Mouse (Mus musculus): Measurements from ENCODE around the gene Atp10b. TPM values are rescaled to one million over a fixed set of nuclear protein-coding genes. Genes with fewer than 3 reads are reported as not detected.

Atp10b gene
- polyA plus RNA-seq, 3 experiments from 2014 or later, result 0.13 to 0.16 (median 0.13) TPM

- ATAC-seq, result no peak
Observed at GRCm38 (mm10) chr11:43200089-43200488, 50.4 kb downstream of the Atp10b start.

- ATAC-seq, result no peak
Observed at GRCm38 (mm10) chr11:43203580-43203979, 53.9 kb downstream of the Atp10b start.

- no peak for ATAC-seq
Observed at GRCm38 (mm10) chr11:43213134-43213533, 63.5 kb downstream of the Atp10b start.

DNA sequence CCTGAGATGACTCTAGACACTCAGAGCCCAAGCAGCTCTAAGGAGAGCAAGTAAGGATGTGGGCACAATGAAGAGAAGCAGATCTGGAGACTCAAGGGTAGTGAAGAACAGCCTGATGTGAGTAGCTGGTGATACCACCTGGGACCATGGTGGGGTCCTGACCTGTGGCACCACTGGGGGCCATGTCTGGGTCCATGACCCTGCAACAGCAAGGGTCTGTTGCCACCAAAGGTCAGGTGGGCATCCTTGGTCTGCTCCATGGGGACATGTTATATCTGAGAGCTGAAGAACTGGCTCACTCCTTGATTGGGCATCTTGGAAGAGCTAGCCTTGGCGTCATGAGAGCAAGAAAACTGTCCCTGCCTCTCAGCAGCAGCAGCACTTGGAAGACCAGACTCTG lies 64.1 kb downstream of the Atp10b start:
- no peak for ATAC-seq

DNA sequence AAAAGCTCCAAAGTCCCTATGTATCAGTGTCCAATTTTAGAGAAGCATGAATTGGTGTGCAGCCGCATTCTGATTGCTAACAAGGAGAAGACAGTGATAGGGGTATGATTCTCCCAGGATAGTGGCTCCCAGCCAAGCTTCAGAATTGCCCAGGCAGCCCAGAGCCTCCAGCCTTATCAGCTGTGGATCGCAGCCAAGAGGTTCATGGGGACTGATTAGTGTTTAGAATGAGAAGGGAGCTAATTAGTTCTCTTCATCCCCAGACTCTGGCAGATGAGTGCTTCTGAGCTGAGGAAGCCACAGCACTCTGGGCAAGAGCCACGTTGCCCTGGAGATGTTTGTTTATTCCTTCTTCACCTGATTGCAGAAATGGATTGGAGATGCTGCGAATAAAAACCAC lies 67.3 kb downstream of the Atp10b start:
- ATAC-seq, result no peak

- no peak for ATAC-seq
Observed at GRCm38 (mm10) chr11:43230231-43230630, 80.6 kb downstream of the Atp10b start.

GRCm38 (mm10) chr11:43232073-43232472 lies 82.4 kb downstream of the Atp10b start:
- no peak for ATAC-seq

DNA sequence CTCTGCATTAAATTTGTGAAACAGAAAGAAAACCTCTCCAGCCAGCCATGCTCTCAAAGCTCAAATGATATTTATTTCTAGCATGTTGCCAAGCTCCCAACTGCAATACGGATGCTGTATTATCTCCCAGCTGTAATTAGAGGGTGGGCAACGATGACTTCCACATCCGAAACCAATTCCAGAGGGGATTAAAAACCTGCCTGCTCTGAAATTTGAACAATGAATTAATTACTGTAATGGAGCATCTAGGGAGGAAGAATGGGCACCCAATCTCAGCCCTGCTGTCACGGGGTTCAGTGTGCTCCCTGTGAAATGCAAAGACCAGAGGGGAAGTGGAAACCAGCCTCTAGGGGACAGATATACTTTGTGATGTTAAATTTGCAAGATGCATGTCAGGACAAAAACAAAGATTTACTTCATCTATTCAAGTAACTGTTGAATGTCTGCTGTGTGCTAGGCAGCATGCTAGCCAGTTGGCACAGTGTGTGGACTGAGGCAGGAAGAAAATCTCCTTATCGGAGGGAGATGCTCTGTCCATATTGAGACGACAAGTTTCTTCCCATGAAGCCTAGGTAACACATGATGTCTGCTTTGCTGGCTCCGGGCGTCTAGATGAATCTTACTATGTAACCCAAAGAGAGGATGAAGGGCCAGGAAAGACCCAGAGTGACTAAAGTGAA lies 86.8 kb downstream of the Atp10b start:
- no peak for ATAC-seq

DNA sequence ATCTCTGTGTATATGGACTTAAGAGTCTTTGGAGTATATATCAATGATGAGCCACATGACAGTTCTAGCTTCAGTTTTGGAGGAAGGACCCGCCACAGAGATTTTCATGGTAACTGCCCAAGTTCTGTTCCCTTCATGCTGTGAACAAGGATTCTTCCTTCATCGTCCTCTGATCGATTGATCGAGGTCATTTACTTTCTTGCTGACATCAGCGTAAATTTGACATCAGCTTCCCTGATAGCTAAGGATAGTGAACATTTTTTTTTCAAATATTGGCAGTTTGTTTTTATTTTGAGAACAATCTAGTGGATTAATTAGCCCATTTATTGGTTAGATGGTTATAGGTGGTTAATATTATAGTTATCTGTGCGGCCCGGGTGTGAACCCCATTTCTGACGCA lies 90.1 kb downstream of the Atp10b start:
- ATAC-seq, result no peak

GRCm38 (mm10) chr11:43253034-43253433 lies 103.4 kb downstream of the Atp10b start:
- no peak for ATAC-seq

DNA sequence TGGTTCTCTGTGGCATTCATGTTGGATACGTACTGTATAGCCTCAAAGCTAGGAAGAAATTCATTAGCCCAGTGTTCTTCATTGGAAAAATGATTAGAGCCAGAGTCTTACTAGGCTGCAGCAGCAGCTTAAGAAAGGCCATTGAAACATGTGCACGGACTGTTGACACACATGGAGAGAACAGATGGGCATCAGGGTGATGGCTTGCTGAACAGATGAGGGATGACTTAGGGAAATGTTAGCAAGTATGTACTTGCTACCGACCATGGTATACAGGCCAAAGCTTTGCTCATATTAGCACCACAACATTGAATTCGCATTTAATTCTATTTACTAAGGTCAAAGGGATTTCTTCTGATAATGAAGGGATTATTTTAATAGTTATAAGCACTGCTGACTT lies 105.6 kb downstream of the Atp10b start:
- ATAC-seq, result no peak

- ATAC-seq, result no peak
Observed at GRCm38 (mm10) chr11:43257291-43257690, 107.6 kb downstream of the Atp10b start.

DNA sequence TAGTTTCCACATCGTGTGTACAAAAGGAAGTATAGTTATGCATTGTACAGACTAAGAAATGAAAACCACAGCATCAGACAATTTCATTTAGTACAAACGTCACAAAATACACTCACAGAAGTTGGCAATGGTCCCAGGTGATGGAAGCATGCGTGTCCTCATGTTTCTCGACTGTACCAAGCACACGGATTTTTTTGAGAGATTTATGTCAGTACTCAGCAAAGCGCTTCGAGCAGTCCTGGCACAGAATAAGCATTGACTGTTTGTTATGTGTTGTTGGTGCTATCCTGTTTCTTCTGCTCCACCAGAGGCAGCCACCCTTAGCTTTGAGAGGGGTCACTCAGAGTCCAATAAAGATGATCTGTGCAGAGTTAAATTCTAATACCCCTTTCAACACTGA lies 108.1 kb downstream of the Atp10b start:
- no peak for ATAC-seq

GRCm38 (mm10) chr11:43263548-43264218 lies 114.0 kb downstream of the Atp10b start:
- ATAC-seq, result no peak

DNA sequence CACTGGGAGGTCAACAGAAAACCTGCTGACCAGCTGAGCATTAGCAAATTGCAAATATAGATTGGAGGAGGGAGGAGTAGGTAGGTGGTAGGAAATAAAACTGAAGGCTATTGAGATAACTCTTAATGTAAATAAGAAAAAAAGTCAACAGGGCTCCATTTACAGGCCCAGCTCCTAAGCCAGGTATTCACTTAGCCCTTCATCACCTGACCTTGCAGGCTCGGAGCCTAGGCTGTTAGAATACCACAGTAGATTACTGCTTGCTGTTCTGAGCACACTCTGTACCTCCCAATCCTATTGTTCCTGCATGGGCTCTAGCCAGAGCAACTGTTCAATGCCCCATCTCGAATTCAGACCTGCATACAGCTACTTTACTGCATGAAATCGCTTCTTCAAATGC lies 117.8 kb downstream of the Atp10b start:
- ATAC-seq, result no peak

DNA sequence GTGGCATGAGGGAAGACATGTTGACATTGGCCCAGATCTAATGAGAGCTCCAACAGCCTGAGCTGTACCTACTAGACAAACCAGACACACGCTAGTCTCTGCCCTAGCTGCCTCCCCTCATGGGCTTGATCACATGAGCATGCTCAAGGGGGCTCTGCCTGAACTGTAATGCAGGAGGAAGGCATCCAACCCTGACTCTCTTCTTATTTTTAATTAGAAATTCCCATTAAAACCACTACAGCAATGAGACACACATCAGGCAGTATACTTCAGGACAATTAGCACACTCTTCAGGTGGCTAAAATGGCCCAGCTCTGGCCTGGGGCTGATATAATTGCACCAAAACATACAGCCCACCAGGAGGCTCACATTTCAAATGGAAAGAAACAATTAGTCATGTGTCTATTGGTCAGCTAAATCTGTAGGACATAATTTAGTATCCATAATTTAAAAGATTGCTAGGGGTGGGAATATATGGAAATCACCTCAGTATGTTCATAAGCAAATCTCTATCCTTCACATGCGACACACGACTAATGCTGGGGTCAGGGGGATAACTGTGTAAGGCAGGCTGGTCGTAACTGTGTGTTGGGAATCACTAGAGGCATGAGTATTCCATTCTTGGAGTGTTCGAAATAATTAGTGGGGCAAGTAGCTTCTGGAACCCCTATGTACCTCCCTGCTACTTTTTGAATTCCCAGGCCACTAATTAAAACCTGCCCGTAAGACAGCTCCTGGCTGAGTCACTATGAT lies 120.0 kb downstream of the Atp10b start:
- ATAC-seq, result no peak

DNA sequence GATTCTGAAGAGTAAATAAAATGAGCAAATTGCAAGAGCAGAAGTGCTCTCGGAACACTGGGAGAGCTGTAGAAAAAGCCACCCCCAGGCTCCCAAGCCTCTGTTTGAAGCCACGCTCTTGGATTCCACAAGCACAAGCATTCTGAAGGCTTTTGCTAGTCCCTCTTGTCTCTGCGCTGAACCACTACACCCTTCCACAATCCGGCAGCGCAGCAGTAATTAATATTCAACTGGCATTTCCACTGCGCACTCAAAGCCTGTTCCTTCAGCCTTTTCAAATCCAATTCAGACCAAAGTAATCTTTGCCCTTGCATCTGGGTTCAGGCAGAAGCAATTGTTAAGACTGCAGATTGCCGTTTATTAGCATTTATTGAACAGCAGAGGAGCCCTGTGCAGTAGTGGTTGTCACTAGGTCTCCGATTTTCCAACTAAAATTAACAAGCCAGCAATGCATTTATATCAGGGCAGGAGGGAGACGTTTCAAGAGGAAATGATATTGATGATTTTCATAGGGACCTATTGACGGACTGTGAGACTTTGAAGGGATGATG lies 120.7 kb downstream of the Atp10b start:
- ATAC-seq, result no peak

DNA sequence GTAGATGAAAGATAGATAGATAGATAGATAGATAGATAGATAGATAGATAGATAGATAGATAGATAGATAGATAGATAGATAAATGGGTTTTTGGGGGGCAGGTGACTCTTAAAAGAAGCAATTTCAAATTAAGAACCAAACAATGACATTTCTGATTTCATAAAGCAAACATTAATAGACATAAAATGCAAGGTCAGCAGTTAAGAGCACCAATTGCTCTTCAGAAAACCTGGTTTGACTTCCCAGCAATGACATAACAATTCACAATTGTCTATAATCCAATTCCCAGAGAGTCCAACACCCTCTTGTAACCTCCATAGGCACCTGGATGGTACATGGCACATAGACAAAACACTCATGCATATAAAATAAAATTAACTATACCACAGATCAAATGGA lies 124.2 kb downstream of the Atp10b start:
- ATAC-seq, result no peak

DNA sequence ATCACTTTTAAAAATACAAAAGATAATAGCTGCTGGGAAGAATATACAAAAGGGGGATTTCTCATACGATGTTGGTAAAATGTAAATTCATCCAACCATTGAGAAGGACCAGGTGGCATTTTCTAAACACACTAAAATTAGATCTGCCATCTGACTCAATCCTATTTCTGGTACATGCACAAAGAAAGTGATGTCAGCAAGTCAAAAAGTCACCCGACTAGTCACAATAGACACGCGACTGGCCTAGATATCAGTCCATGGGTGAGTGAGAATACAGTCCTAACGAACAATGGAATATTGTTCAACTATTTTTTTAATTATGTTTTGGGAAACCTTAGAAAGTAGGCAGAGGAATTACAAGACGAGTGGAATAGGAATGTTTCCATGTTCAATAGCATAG lies 147.9 kb downstream of the Atp10b start:
- ATAC-seq, result no peak

- ATAC-seq, result no peak
Observed at GRCm38 (mm10) chr11:43311000-43311399, 161.3 kb downstream of the Atp10b start.
